Mouse (Mus musculus) hindbrain, embryonic 13.5 days (tissue): ENCODE results near the gene Pou3f3. TPM values are rescaled to one million over a fixed set of nuclear protein-coding genes. Genes with fewer than 3 reads are reported as not detected.

Source experiments
- ATAC-seq: fragments of 200-750 bp; cut with Nextera tagmentation; 2 replicates; pipeline ENCODE4 v1.8.0; 2017; ENCODE audit warnings: moderate TSS enrichment; ENCODE audit not compliant: low FRiP score
- H3K27ac ChIP-seq: fragments of 300-500 bp; sonication (generic); 2 replicates; pipeline ENCODE4 v1.5.1; 2015; ENCODE audit warnings: inconsistent platforms, mild to moderate bottlenecking, moderate library complexity
- H3K27me3 ChIP-seq: fragments of 300-500 bp; sonication (generic); 2 replicates; pipeline ENCODE4 v1.6.1; 2015; ENCODE audit warnings: mild to moderate bottlenecking, inconsistent platforms
- H3K36me3 ChIP-seq: fragments of 300-500 bp; sonication (generic); 2 replicates; pipeline ENCODE4 v1.6.1; 2015; ENCODE audit warnings: mild to moderate bottlenecking, inconsistent platforms
- H3K4me1 ChIP-seq: fragments of 300-500 bp; sonication (generic); replicated peaks from 2 replicates; pipeline ENCODE4 v1.6.1; 2015; ENCODE audit warnings: inconsistent platforms
- H3K4me2 ChIP-seq: fragments of 300-500 bp; sonication (generic); 2 replicates; pipeline ENCODE4 v1.6.1; 2015; ENCODE audit warnings: inconsistent platforms, mild to moderate bottlenecking, moderate library complexity
- H3K4me3 ChIP-seq: fragments of 300-500 bp; sonication (generic); 2 replicates; pipeline ENCODE4 v1.5.1; 2015; ENCODE audit warnings: mild to moderate bottlenecking, inconsistent platforms
- H3K9ac ChIP-seq: fragments of 300-500 bp; sonication (generic); 2 replicates; pipeline ENCODE4 v1.6.1; 2015; ENCODE audit warnings: mild to moderate bottlenecking, inconsistent platforms
- H3K9me3 ChIP-seq: fragments of 300-500 bp; sonication (generic); 2 replicates; pipeline ENCODE4 v1.6.1; 2016; ENCODE audit warnings: inconsistent platforms
- WGBS: fragments of 180-500 bp; shearing (Covaris S2); methylation state at CpG from one replicate; pipeline ENCODE4 v1.1.7; 2015; 5-methylcytosine and 5-hydroxymethylcytosine counted together
- polyA plus RNA-seq: library from polyadenylated mRNA; unstranded; fragments of >200 nt; fragmentation: Nextera tagmentation; extraction: Ambion mirVana; gene quantifications from 2 replicates; pipeline ENCODE4 v1.2.1, GENCODE M21; 2015

Pou3f3 gene
- 17.4 and 18.2 TPM in 2 replicates for polyA plus RNA-seq

GRCm38 (mm10) chr1:42695578-42695915 is at the start of gene Pou3f3:
TSS of gene Pou3f3 (plus strand) at chr1:42695768.
- WGBS = under 1% methylated on average over 19 of the region's 21 CpGs
- Histone ChIP-seq H3K4me1 (peaks cover 14% of the 10 kb centered on the region), H3K4me2 (peak within 1 kb of the TSS; percentile 95), H3K9me3 (no peaks in the 10 kb centered on the region), H3K36me3 (peaks cover 20% of the 10 kb centered on the region), H3K27ac (peak within 1 kb of the TSS; percentile 99), H3K27me3 (no peaks in the 10 kb centered on the region), H3K4me3 (peak within 1 kb of the TSS; percentile 80), H3K9ac (peak within 1 kb of the TSS; percentile 99)
- ATAC-seq = peak; percentile 88

- H3K27me3 ChIP-seq = no peaks in the 10 kb centered on the region
- no peak overlapping the region for H3K4me3 ChIP-seq
- no peaks in the 10 kb centered on the region for H3K4me1 ChIP-seq
- H3K27ac ChIP-seq = no peak overlapping the region
- no peaks in the 10 kb centered on the region for H3K9me3 ChIP-seq
- H3K36me3 ChIP-seq = peaks cover 11% of the 10 kb centered on the region
- ATAC-seq = no peak
- WGBS = 86% methylated on average over 9 of the region's 9 CpGs
- no peak overlapping the region for H3K9ac ChIP-seq
- H3K4me2 ChIP-seq = no peak overlapping the region
Observed at GRCm38 (mm10) chr1:42648366-42648935, 47.1 kb upstream of the Pou3f3 start.

GRCm38 (mm10) chr1:42651461-42651860 is 44.1 kb upstream of the Pou3f3 start:
- Histone ChIP-seq H3K27ac (no peak overlapping the region), H3K27me3 (no peaks in the 10 kb centered on the region), H3K4me3 (no peak overlapping the region), H3K9me3 (no peaks in the 10 kb centered on the region), H3K9ac (no peak overlapping the region), H3K36me3 (peaks cover 11% of the 10 kb centered on the region), H3K4me2 (no peak overlapping the region), H3K4me1 (no peaks in the 10 kb centered on the region)
- ATAC-seq = no peak
- 95% methylated on average over 15 of the region's 15 CpGs for WGBS

- H3K4me1 ChIP-seq = no peaks in the 10 kb centered on the region
- no peaks in the 10 kb centered on the region for H3K27me3 ChIP-seq
- no peak for ATAC-seq
- peaks cover 22% of the 10 kb centered on the region for H3K36me3 ChIP-seq
- H3K4me3 ChIP-seq = no peak overlapping the region
- no peak overlapping the region for H3K9ac ChIP-seq
- H3K9me3 ChIP-seq = no peaks in the 10 kb centered on the region
- H3K4me2 ChIP-seq = no peak overlapping the region
- no peak overlapping the region for H3K27ac ChIP-seq
- WGBS = 81% methylated on average over 1 of the region's 1 CpGs
Observed at GRCm38 (mm10) chr1:42667546-42667945, 28.0 kb upstream of the Pou3f3 start.

GRCm38 (mm10) chr1:42680673-42681072 is 14.9 kb upstream of the Pou3f3 start:
- no peaks in the 10 kb centered on the region for H3K36me3 ChIP-seq
- 71% methylated on average over 3 of the region's 3 CpGs for WGBS
- H3K4me2 ChIP-seq = no peak overlapping the region
- no peak overlapping the region for H3K9ac ChIP-seq
- no peaks in the 10 kb centered on the region for H3K27me3 ChIP-seq
- no peak overlapping the region for H3K4me3 ChIP-seq
- H3K4me1 ChIP-seq = peaks cover 51% of the 10 kb centered on the region
- H3K9me3 ChIP-seq = no peaks in the 10 kb centered on the region
- H3K27ac ChIP-seq = no peak overlapping the region
- no peak for ATAC-seq

- Histone ChIP-seq H3K9ac (no peak overlapping the region), H3K27me3 (no peaks in the 10 kb centered on the region), H3K9me3 (no peaks in the 10 kb centered on the region), H3K36me3 (no peaks in the 10 kb centered on the region), H3K4me2 (no peak overlapping the region), H3K4me3 (no peak overlapping the region), H3K4me1 (peaks cover 58% of the 10 kb centered on the region), H3K27ac (no peak overlapping the region)
- WGBS = 59% methylated on average over 5 of the region's 5 CpGs
- ATAC-seq = no peak
Observed at GRCm38 (mm10) chr1:42681762-42682161, 13.8 kb upstream of the Pou3f3 start.

GRCm38 (mm10) chr1:42683861-42684260 is 11.7 kb upstream of the Pou3f3 start:
- Histone ChIP-seq H3K27ac (peak overlapping the region; percentile 99), H3K4me1 (peaks cover 63% of the 10 kb centered on the region), H3K4me2 (peak overlapping the region; percentile 95), H3K27me3 (no peaks in the 10 kb centered on the region), H3K9ac (peak overlapping the region; percentile 89), H3K36me3 (no peaks in the 10 kb centered on the region), H3K9me3 (no peaks in the 10 kb centered on the region), H3K4me3 (peak overlapping the region; percentile 80)
- 2% methylated on average over 6 of the region's 6 CpGs for WGBS
- peak; percentile 1; the same call in 1 of the 2 replicates for ATAC-seq

- H3K4me1 ChIP-seq = peaks cover 65% of the 10 kb centered on the region
- H3K9ac ChIP-seq = peak overlapping the region; percentile 89
- WGBS = under 1% methylated on average over 27 of the region's 27 CpGs
- H3K4me2 ChIP-seq = peak overlapping the region; percentile 95
- no peaks in the 10 kb centered on the region for H3K9me3 ChIP-seq
- no peaks in the 10 kb centered on the region for H3K36me3 ChIP-seq
- H3K27me3 ChIP-seq = no peaks in the 10 kb centered on the region
- ATAC-seq = peak; percentile 60
- H3K27ac ChIP-seq = peak overlapping the region; percentile 99
- peak overlapping the region; percentile 80 for H3K4me3 ChIP-seq
Observed at GRCm38 (mm10) chr1:42684345-42684744, 11.2 kb upstream of the Pou3f3 start.

- peak overlapping the region; percentile 95 for H3K4me2 ChIP-seq
- peak; percentile 70 for ATAC-seq
- H3K27me3 ChIP-seq = no peaks in the 10 kb centered on the region
- peak overlapping the region; percentile 80 for H3K4me3 ChIP-seq
- peaks cover 65% of the 10 kb centered on the region for H3K4me1 ChIP-seq
- peak overlapping the region; percentile 89 for H3K9ac ChIP-seq
- 0% methylated on average over 20 of the region's 21 CpGs for WGBS
- H3K27ac ChIP-seq = peak overlapping the region; percentile 99
- H3K36me3 ChIP-seq = no peaks in the 10 kb centered on the region
- no peaks in the 10 kb centered on the region for H3K9me3 ChIP-seq
Observed at GRCm38 (mm10) chr1:42684783-42685182, 10.8 kb upstream of the Pou3f3 start.

- peaks cover 66% of the 10 kb centered on the region for H3K4me1 ChIP-seq
- H3K9ac ChIP-seq = peak overlapping the region; percentile 89
- peak overlapping the region; percentile 95 for H3K4me2 ChIP-seq
- no peaks in the 10 kb centered on the region for H3K9me3 ChIP-seq
- 2% methylated on average over 11 of the region's 11 CpGs for WGBS
- H3K4me3 ChIP-seq = peak overlapping the region; percentile 80
- H3K36me3 ChIP-seq = no peaks in the 10 kb centered on the region
- H3K27ac ChIP-seq = peak overlapping the region; percentile 99
- no peaks in the 10 kb centered on the region for H3K27me3 ChIP-seq
- no peak for ATAC-seq
Observed at GRCm38 (mm10) chr1:42685321-42685960, 10.1 kb upstream of the Pou3f3 start.

GRCm38 (mm10) chr1:42686194-42687131 is 9.1 kb upstream of the Pou3f3 start:
- Histone ChIP-seq H3K4me1 (peaks cover 69% of the 10 kb centered on the region), H3K9me3 (no peaks in the 10 kb centered on the region), H3K36me3 (no peaks in the 10 kb centered on the region), H3K4me2 (peak overlapping the region; percentile 95), H3K4me3 (peak overlapping the region; percentile 80), H3K27me3 (no peaks in the 10 kb centered on the region), H3K9ac (peak overlapping the region; percentile 89), H3K27ac (peak overlapping the region; percentile 99)
- peak; percentile 76 for ATAC-seq
- under 1% methylated on average over 53 of the region's 53 CpGs for WGBS

GRCm38 (mm10) chr1:42687271-42687670 is 8.3 kb upstream of the Pou3f3 start:
- no peak for ATAC-seq
- Histone ChIP-seq H3K27ac (peak overlapping the region; percentile 99), H3K9me3 (no peaks in the 10 kb centered on the region), H3K27me3 (no peaks in the 10 kb centered on the region), H3K9ac (peak overlapping the region; percentile 89), H3K4me3 (peak overlapping the region; percentile 80), H3K4me1 (peaks cover 75% of the 10 kb centered on the region), H3K4me2 (peak overlapping the region; percentile 95), H3K36me3 (no peaks in the 10 kb centered on the region)
- 2% methylated on average over 12 of the region's 12 CpGs for WGBS
